Mouse (Mus musculus) liver, adult 2 months (tissue): ENCODE data around the gene Med19.

Experiments used
- CTCF ChIP-seq: fragments of 200-500 bp; IDR thresholded peaks from 2 replicates; pipeline ENCODE4 v1.5.1; 2011; ENCODE audit warnings: low read depth, low read length, control low read depth
- POLR2A ChIP-seq: fragments of 200-500 bp; IDR thresholded peaks from 2 replicates; pipeline ENCODE4 v1.6.1; 2011; ENCODE audit warnings: low read length, control low read depth; ENCODE audit not compliant: insufficient read depth; ENCODE audit errors: extremely low read depth

DNA sequence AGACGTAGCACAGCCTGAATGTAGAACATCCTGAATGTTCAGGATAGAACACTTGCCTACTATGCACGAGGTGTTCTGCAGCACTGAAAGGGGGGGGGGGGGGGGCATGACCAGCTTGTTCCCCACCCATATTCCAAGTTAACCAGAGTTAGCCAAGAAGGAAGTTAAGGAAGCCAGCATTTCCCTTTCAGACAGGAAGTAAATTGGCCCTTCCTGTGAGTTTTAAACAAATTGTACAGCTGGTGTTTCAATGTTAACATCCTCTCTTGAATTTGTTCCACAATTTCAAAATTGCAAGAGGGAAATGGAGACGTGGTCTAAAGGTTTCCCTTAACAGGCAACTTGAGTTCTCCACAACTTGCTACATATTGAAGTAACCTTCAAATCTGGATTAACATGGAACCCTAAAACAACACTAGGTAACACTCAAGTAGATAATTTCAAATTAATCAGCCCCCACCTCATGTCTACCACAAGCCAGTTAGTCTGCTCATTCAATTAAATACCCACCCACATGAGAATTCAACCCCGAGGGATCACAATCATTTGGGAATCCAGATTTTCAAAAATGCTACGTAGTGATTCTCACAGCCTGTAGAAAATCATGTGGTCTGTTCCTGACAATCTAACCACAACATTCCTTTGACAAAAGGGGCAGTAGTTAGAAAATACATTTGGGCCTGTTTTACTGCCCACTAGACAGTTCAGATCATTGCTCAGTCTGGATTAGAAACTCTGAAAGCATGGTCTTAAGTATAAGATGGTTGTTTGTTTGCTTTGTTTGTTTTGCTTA lies 39.6 kb upstream of the Med19 start:
- TF ChIP-seq POLR2A, result no peak
- no peak for TF ChIP-seq CTCF
